Mouse (Mus musculus) heart, embryonic 14.5 days (tissue): ENCODE measurements around the gene Clip2. TPM values are rescaled to one million over a fixed set of nuclear protein-coding genes. Genes with fewer than 3 reads are reported as not detected.

Experiments
- ATAC-seq: fragments of 200-750 bp; cut with Nextera tagmentation; 2 replicates; pipeline ENCODE4 v1.8.0; 2017; ENCODE audit warnings: low read depth, moderate TSS enrichment; ENCODE audit not compliant: insufficient number of reproducible peaks, insufficient read depth, low FRiP score
- H3K27ac ChIP-seq, 2 experiments: fragments of 200-500 bp in 1 of 2; fragments of 300-500 bp in 1 of 2; sonication (generic) in 1 of 2; replicated peaks in 1 of 2; 2 replicates each; pipeline ENCODE4 v1.5.1; 2012 to 2014; ENCODE audit warnings: low read depth in 2 of 2, low read length in 2 of 2, control low read depth in 1 of 2, mild to moderate bottlenecking in 1 of 2, mixed read lengths in 1 of 2; ENCODE audit not compliant: control insufficient read depth in 1 of 2, insufficient read depth in 1 of 2
- H3K27me3 ChIP-seq: fragments of 300-500 bp; sonication (generic); 2 replicates; pipeline ENCODE4 v1.6.1; 2014; ENCODE audit warnings: mild to moderate bottlenecking, low read length, control low read depth; ENCODE audit not compliant: control insufficient read depth, insufficient read depth
- H3K36me3 ChIP-seq: fragments of 300-500 bp; sonication (generic); 2 replicates; pipeline ENCODE4 v1.6.1; 2014; ENCODE audit warnings: mild to moderate bottlenecking, control low read depth, low read length, mixed read lengths; ENCODE audit not compliant: control insufficient read depth, insufficient read depth
- H3K4me1 ChIP-seq, 2 experiments: fragments of 200-500 bp in 1 of 2; fragments of 300-500 bp in 1 of 2; sonication (generic) in 1 of 2; 2 replicates each; pipeline ENCODE4 v1.6.1; 2012 to 2014; ENCODE audit warnings: low read length in 2 of 2, control low read depth in 1 of 2, mixed read lengths in 1 of 2; ENCODE audit not compliant: control insufficient read depth in 2 of 2, insufficient read depth in 2 of 2
- H3K4me2 ChIP-seq: fragments of 300-500 bp; sonication (generic); 2 replicates; pipeline ENCODE4 v1.6.1; 2014; ENCODE audit warnings: mild to moderate bottlenecking, low read length
- H3K4me3 ChIP-seq, 2 experiments: fragments of 200-500 bp in 1 of 2; fragments of 300-500 bp in 1 of 2; sonication (generic) in 1 of 2; 2 replicates each; pipeline ENCODE4 v1.5.1; 2012 to 2014; ENCODE audit warnings: low read length in 2 of 2, mild to moderate bottlenecking in 2 of 2, control low read depth in 1 of 2, low read depth in 1 of 2, moderate library complexity in 1 of 2; ENCODE audit not compliant: control insufficient read depth in 1 of 2, insufficient read depth in 1 of 2
- H3K9ac ChIP-seq: fragments of 300-500 bp; sonication (generic); 2 replicates; pipeline ENCODE4 v1.6.1; 2014; ENCODE audit warnings: mild to moderate bottlenecking, low read length
- H3K9me3 ChIP-seq: fragments of 300-500 bp; sonication (generic); 2 replicates; pipeline ENCODE4 v1.6.1; 2016; ENCODE audit warnings: low read length, control low read depth; ENCODE audit not compliant: control insufficient read depth
- whole genome bisulfite sequencing: fragments of 180-500 bp; shearing (Covaris S2); extraction: QIAGEN DNeasy Blood & Tissue Kit; methylation state at CpG from one replicate; pipeline ENCODE4 v1.1.7; 2014; 5-methylcytosine and 5-hydroxymethylcytosine counted together
- polyA plus RNA-seq: library from polyadenylated mRNA; unstranded; fragments of >200 nt; fragmentation: Nextera tagmentation; extraction: Ambion mirVana; gene quantifications from 2 replicates; pipeline ENCODE4 v1.2.1, GENCODE M21; 2014

Clip2 gene
- polyA plus RNA-seq, 1 experiment from 2014 or later: 1.9 TPM

DNA sequence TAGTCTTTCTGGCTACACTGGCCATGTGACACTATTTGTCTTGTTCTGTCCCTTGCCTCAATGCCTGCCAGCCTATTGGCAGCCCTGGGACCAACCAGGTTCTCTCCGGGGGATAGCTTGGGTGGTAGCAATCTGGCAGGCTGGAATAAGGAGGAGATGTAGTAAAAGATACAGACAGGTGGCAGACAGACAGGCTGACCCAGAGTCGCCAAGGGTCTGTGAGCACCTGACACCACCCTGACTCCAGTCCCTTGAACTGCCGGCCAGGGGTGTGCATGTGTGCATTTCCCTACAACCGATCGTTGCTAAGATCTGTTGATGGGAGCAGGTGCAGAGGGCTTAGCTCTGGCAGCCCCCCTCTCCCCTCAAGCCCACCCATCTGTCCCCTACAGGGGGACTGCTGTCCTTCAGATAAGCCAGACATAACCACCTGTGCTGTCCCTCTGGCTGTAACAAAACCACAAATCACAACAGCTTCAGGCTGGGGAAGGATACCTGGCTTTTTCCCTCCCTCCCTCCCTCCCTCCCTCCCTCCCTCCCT, 44.3 kb downstream of the Clip2 start:
- no peak for ATAC-seq
- H3K9ac ChIP-seq: no peak overlapping the region
- no peak overlapping the region for H3K4me2 ChIP-seq
- peaks cover 0 to 9% of the 10 kb centered on the region in 2 experiments; a peak in 2 of 4 replicates for H3K4me1 ChIP-seq
- H3K4me3 ChIP-seq: no peak overlapping the region
- no peaks in the 10 kb centered on the region for H3K27me3 ChIP-seq
- WGBS: 79% methylated on average over 5 of the region's 5 CpGs
- peaks cover 30% of the 10 kb centered on the region for H3K36me3 ChIP-seq
- H3K27ac ChIP-seq: no peak overlapping the region
- no peaks in the 10 kb centered on the region for H3K9me3 ChIP-seq

DNA sequence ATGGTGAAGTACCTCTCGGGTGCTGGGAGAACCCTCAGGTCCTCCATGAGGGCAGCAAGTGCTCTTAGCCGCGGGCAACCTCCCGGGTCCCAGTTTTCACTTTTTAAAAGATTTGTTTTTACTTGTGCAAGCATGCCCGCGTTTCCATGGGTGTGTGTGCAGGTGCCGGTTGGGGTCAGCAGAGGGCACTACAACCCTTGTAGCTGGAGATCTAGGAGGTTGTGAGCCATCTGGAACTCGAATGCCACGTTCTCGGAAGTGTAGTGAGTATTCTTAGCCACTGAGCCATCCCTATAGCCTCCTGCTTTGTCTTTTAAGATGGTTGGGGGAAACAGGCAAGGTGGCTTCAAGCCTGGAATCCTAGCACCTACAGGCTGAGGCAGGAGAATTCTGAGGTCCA, 44.9 kb downstream of the Clip2 start:
- Histone ChIP-seq H3K4me3 (no peak overlapping the region), H3K27ac (no peak overlapping the region), H3K9me3 (no peaks in the 10 kb centered on the region), H3K9ac (no peak overlapping the region), H3K36me3 (peaks cover 33% of the 10 kb centered on the region), H3K4me2 (no peak overlapping the region), H3K27me3 (no peaks in the 10 kb centered on the region), H3K4me1 (peaks cover 0 to 6% of the 10 kb centered on the region in 2 experiments; a peak in 2 of 4 replicates)
- WGBS: 14% methylated on average over 10 of the region's 10 CpGs
- ATAC-seq: no peak

DNA sequence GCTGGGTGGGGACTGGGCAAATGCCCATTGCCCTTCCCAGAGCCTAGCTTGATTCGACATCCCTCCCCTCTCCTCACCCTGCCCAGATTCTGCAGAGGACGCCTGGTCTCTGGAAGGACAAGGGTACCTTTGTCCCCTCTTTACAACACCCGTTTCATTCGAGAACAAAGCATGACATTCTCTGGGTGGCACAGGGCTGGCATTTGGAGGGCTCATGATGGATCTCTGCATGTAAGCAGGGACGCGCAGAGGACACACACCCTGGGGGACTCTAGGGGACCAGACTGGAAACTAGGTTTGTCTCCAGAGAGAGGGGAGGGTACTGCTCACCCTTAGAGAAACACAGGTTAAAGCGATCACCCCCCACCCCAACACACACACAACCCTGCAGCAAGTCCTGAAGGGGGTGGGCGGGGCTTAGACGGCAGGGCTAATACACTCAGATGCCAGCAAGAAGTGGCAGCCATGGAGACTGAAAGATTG, 46.4 kb downstream of the Clip2 start:
- Histone ChIP-seq H3K9me3 (no peaks in the 10 kb centered on the region), H3K4me2 (no peak overlapping the region), H3K36me3 (peaks cover 30% of the 10 kb centered on the region), H3K4me3 (no peak overlapping the region), H3K4me1 (no peaks in the 10 kb centered on the region), H3K27ac (no peak overlapping the region), H3K9ac (no peak overlapping the region), H3K27me3 (no peaks in the 10 kb centered on the region)
- 67% methylated on average over 9 of the region's 9 CpGs for WGBS
- no peak for ATAC-seq

DNA sequence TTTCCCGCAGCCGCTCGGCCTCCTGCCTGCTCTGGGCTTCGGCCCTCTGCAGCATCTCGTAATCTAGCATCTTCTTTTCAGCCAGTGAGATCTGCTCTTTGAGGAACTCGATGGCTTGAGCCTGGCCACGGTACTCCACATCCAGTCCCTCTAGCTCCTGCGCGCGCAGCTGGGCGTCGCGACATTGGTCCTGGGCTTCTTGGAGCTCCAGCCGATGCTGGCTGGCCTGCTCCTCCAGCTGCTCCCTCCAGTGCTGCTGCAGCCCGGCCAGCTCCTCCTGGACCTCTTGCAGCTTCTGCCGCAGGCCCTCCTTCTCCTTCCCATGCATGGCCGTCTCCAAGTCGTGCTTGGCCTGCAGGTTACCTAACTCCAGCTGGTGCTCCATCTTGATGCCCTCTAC, 49.6 kb downstream of the Clip2 start:
- Histone ChIP-seq H3K4me2 (no peak overlapping the region), H3K9me3 (no peaks in the 10 kb centered on the region), H3K4me1 (no peaks in the 10 kb centered on the region), H3K27ac (no peak overlapping the region), H3K4me3 (no peak overlapping the region), H3K36me3 (peaks cover 35% of the 10 kb centered on the region; the same call in 1 of the 2 replicates), H3K9ac (no peak overlapping the region), H3K27me3 (no peaks in the 10 kb centered on the region)
- 86% methylated on average over 18 of the region's 18 CpGs for WGBS
- no peak for ATAC-seq

DNA sequence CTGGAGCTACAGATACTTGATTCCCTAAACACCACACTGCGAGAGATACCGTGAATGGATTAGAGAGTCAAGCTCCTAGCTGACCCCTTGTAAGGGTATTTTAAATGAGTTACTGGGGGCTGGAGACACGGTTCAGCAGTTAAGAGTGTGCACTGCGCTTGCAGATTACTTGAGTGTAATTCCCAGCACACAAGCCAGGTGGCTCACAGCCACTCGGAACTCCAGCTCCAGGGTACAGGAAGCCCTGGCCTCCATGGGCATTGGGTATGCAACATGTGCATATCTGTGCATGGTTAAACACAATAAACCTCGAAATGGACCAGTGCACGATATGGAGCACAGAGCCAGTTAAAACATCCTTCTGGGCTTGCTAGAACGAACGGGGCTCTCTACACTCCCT, 50.8 kb downstream of the Clip2 start:
- Histone ChIP-seq H3K4me3 (no peak overlapping the region), H3K9me3 (no peaks in the 10 kb centered on the region), H3K9ac (no peak overlapping the region), H3K27ac (no peak overlapping the region), H3K36me3 (peaks cover 45% of the 10 kb centered on the region; the same call in 1 of the 2 replicates), H3K27me3 (no peaks in the 10 kb centered on the region), H3K4me2 (no peak overlapping the region), H3K4me1 (no peaks in the 10 kb centered on the region)
- no peak for ATAC-seq
- WGBS: 86% methylated on average over 9 of the region's 9 CpGs

DNA sequence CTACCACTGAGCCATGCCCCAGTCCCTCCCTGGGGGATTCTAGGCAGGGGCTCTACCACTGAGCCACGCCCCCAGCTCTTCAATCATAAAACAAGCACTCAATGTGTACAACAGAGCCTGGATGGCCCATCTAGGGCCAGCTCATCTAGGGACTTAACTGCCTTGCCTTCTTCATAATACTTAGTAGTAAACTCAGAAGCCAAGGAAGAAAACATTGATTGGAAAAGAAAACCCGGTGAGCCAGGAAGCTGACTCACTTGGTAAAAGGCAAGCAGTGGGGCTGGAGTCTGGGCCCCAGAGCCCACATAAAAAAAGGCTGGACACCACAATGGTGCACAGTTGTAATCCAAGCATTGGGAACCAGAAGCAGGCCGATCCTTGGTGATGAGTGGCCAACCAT, 51.6 kb downstream of the Clip2 start:
- 88% methylated on average over 3 of the region's 3 CpGs for WGBS
- Histone ChIP-seq H3K36me3 (peaks cover 50% of the 10 kb centered on the region; the same call in 1 of the 2 replicates), H3K4me2 (no peak overlapping the region), H3K4me1 (no peaks in the 10 kb centered on the region), H3K9me3 (no peaks in the 10 kb centered on the region), H3K27ac (no peak overlapping the region), H3K9ac (no peak overlapping the region), H3K4me3 (no peak overlapping the region), H3K27me3 (no peaks in the 10 kb centered on the region)
- no peak for ATAC-seq

DNA sequence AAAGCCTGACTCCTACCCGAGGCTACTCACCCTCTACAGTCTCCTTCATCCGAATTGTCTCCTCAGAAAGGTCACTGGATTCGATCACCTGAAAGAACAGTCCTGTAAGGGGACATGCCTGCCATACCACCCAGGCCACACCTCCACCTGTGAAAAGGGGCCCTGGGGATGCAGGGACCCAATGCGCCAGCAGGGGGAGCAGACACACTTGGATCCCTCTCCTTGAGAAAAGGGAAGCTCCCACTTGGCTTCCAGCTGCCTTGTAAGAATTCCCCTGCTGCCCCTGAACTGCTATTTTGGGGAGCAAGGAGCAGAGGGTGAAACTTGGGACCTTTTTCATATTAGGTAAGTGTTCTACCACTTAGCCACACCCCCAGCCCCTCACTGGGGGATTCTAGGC, 52.2 kb downstream of the Clip2 start:
- Histone ChIP-seq H3K4me3 (no peak overlapping the region), H3K4me2 (no peak overlapping the region), H3K36me3 (peaks cover 53% of the 10 kb centered on the region; the same call in 1 of the 2 replicates), H3K9me3 (no peaks in the 10 kb centered on the region), H3K4me1 (no peaks in the 10 kb centered on the region), H3K27me3 (no peaks in the 10 kb centered on the region), H3K27ac (no peak overlapping the region), H3K9ac (no peak overlapping the region)
- 62% methylated on average over 4 of the region's 4 CpGs for WGBS
- ATAC-seq: no peak

DNA sequence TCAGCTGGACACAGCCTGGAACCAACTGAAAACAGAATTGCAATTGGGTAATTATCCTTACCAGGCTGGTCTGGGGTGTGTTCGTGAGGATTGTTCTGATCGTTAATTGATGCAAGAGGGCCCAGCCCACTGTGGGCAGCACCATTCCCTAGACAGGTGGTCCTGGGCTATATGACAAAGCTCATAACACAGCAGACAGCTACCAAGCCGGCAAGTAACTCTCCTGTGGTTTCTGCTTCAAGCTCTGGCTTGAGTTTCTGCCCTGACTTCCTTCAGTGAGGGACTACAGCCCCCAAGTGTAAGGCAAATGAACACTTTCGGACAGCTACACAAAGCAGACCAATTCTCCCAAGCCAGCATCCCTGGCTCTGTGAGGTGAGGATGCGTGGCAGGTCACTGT, 55.2 kb downstream of the Clip2 start:
- Histone ChIP-seq H3K27me3 (no peaks in the 10 kb centered on the region), H3K9me3 (no peaks in the 10 kb centered on the region), H3K27ac (no peak overlapping the region), H3K36me3 (peaks cover 49% of the 10 kb centered on the region), H3K4me2 (no peak overlapping the region), H3K4me1 (no peaks in the 10 kb centered on the region), H3K9ac (no peak overlapping the region), H3K4me3 (no peak overlapping the region)
- 86% methylated on average over 5 of the region's 5 CpGs for WGBS
- no peak for ATAC-seq
